Mouse (Mus musculus) brain, embryonic 14.5 days (tissue): Measurements from ENCODE around the gene Cab39. TPM values are rescaled to one million over a fixed set of nuclear protein-coding genes. Genes with fewer than 3 reads are reported as not detected.

Experiments
- DNase-seq: peaks from one replicate; pipeline ENCODE4 v3.0.0-alpha.2; 2011; ENCODE audit warnings: low read depth
- CTCF ChIP-seq: fragments of 200-500 bp; IDR thresholded peaks from 2 replicates; pipeline ENCODE4 v1.5.1; 2012; ENCODE audit warnings: inconsistent platforms, mild to moderate bottlenecking, moderate library complexity, borderline replicate concordance; ENCODE audit not compliant: insufficient read depth, insufficient read length; ENCODE audit errors: extremely low read depth
- POLR2A ChIP-seq: fragments of 200-500 bp; IDR thresholded peaks from 2 replicates; pipeline ENCODE4 v1.6.1; 2012; ENCODE audit warnings: mild to moderate bottlenecking, inconsistent platforms, borderline replicate concordance; ENCODE audit not compliant: poor library complexity, insufficient read depth, insufficient read length, severe bottlenecking; ENCODE audit errors: extremely low read depth
- polyA plus RNA-seq: library from polyadenylated mRNA; depleted of rRNA; stranded (reverse); fragments of >200 nt; gene quantifications from 2 replicates; pipeline ENCODE4 v1.2.3, GENCODE M21; 2012; rRNA removed

Cab39 gene
- polyA plus RNA-seq, 1 experiment: 118 TPM

DNA sequence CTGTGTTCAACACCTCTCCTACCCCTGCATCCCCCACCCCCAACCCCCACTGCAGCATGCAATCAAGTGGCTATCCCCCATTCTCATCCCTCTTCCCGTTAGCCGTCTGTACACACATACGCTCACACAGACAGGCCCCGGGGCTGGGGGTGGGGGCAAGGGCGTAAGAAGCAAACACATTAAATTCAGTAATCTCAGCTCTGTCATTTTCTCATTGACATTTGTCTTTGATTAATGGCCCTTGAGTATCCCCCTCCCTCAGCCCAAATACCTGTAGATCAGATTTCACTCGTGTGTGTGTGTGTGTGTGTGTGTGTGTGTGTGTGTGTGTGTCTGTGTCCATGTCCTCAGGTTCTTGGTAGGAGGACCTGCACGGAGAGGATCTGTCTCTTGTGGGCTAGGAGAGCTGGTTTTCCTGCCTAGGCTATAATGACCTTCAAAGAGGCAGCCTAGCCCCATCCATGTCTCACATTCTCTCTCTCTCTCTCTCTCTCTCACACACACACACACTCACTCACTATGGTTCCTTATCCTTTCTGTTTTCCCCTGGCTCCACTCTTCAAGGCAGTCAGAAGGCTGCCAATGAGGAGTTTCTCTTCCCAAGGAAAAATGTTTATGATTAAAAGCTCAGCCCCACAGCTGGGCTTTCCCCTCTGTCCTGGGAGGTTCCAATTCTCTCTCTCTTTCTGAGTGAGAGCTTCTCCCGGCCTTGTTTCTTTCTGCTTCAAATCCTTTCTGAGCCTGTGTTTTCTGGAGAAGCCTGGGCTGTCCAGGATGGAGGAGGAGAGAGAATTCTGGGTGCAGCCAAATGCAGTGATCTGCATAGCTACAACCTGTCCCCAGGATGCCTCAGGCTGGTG is 104.9 kb downstream of the Cab39 start:
- TF ChIP-seq POLR2A: no peak
- TF ChIP-seq CTCF: no peak
- DNase-seq: peak; percentile 58

DNA sequence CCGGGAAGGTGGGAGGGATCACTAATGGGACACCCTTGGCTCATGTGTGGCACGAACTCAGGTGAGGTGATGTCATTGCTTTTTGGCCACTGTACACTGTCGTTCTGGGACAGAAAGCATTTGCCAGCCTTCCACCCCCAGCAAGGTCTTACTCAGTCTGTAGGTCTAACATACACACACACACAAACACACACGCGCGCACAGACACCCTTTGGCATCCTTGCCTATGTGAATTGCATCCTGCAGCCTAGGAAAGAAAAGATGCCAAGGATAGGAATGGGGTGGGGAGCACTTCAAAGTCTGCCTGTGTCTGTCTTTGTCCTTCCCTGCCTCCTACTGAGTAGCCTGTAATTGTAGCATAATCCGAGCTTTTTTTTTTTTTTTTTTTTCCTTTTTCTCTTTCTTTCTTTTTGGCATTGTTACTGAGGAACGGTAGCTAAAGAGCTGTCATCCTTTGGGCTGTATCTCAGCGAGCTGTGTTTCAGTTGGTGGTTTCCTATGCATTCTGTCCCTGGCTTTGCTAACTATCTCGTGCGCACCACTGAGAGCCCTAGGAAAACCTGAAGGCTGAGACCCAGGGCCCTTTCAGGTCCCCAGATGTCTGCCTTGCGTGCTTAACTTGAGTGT is 105.6 kb downstream of the Cab39 start:
- no peak for TF ChIP-seq POLR2A
- TF ChIP-seq CTCF: no peak
- DNase-seq: peak; percentile 75

DNA sequence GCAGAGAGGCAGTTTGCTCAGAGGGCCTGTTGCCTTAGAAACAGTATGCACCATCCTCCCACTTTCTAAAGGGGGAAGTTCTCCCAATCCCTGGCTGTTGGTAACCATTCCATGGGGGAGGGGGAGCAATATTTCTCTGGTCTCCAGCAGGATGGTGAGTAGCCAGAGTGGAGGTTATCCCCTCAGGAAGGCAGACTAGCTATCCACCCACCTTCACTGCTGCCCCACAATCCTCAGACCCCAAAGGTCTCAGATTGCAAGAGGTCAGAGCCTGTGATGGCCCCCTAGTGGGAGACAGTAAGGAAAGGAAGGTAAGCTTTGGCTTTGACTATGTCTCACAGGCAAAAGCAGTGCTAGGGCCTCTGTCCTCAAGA is 106.1 kb downstream of the Cab39 start:
- TF ChIP-seq CTCF (no peak; the same call in 1 of the 2 replicates), POLR2A (no peak)
- DNase-seq: no peak

DNA sequence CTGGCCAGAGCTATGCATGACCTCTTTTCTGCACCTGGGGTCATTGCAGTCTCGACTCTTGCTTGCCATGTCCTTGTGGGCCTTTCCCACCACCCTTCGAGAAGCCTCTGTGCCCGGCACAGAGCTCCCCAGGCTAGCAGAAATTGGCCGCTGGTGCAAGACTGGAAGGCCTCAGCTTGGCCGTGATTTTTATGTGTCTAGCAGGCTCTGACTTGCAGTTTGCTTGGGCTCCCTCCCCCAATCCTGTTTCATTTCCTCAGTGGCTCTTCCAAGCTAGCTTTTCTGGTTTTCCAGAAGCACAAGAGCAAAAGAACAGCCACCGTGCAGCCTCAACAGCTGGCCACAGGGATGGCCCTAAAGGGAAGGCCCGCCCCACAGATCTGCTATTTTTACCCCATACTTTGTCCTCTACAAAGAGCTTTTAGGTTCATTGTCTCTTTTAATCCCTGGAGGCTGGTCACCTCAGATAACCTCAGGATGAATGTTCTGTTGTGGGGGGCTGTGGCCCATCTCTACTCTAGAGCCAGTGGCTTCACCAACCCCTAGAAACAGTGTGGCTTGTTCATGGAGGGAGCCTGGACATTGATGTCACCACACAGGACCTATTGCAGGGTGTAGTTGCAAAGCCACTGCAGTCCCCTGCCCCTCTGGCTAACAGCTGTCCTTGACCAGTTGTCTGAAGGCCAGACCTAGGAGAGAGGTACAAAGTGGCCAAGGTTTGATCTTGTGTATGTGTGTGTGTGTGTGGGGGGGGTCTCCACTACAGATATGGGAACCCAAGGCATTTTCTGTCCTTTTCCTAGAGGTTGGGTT is 107.5 kb downstream of the Cab39 start:
- no peak for DNase-seq
- no peak for TF ChIP-seq POLR2A

Other genes with a start within 250 kb of the Cab39 start
- gene G530012D18Rik, start 217.8 kb upstream of the Cab39 start, polyA plus RNA-seq: not detected in 2 replicates
- gene Sp110, start 194.6 kb upstream of the Cab39 start, polyA plus RNA-seq: 0.35 and 0.67 TPM in 2 replicates
- gene Sp140, start 193.1 kb upstream of the Cab39 start, polyA plus RNA-seq: 0.16 and 0.48 TPM in 2 replicates
- 0.11 and 0.52 TPM in 2 replicates for gene Sp100, start 143.5 kb upstream of the Cab39 start, polyA plus RNA-seq
- gene A630001G21Rik, start 14.8 kb upstream of the Cab39 start, polyA plus RNA-seq: 0.67 and 0.75 TPM in 2 replicates
- 160 and 168 TPM in 2 replicates for gene Itm2c, start 100.8 kb downstream of the Cab39 start, polyA plus RNA-seq
- 6.9 and 7.5 TPM in 2 replicates for gene 4933407L21Rik, start 135.0 kb downstream of the Cab39 start, polyA plus RNA-seq
- 0.01 TPM in 1 of 2 replicates, not detected in the other for gene Gpr55, start 167.6 kb downstream of the Cab39 start, polyA plus RNA-seq
- 0.14 and 0.29 TPM in 2 replicates for gene Spata3, start 223.4 kb downstream of the Cab39 start, polyA plus RNA-seq